Mouse (Mus musculus) effector memory CD4-positive, alpha-beta T cell, adult 5 months (primary cell): ENCODE measurements around the gene Pms2. TPM values are rescaled to one million over a fixed set of nuclear protein-coding genes. Genes with fewer than 3 reads are reported as not detected.

ENCODE experiments used
- polyA plus RNA-seq: library from polyadenylated mRNA; unstranded; fragments of 100-300 nt; shearing (Covaris generic); gene quantifications from one replicate; pipeline ENCODE4 v1.2.1, GENCODE M21; 2017

Pms2 gene
- polyA plus RNA-seq, result 28.8 TPM

DNA sequence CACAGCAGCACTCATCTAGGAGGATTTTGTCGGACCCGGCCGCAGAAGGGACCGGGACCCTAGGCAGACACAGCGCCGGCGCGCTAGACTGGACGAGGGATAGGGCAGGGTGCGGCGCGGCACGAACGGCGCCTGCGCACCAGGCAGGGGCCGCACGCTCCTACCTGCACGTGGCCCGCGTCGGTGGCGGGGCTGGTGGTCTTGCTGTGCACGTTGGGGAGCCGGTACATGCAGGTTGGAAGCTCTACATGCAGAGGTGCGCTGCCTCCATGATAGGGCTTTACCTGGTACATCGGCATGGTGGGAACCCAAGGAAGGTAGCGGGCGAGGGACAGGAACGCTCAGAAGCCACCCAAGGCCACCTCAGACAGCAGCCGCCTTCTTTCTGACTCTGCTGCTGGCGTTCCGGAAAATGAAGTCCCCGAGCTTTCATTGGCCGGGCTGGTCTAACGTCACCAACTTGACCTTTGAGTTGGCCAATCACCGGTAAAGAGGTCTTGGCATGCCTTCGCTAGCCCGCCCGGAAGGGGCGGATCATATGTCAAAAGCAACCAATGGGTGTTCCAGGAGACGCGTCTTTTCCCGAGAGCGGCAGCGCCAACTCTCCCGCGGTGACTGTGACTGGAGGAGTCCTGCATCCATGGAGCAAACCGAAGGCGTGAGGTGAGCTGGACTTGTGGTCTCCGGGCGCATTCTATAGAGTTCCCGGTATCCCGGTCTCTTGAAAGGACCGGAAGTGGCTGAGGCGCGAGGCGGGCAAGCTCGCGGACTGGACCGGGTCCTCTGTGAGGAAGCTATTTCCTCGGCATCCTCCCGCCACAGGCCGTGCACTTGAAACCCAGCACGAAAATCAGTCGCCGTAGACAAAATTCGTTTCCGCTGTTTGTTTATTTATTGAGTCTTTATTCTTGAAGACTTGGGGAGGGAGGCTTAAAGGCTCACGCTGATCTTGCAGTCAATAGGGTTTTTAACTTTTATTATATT lies at the start of gene Pms2, which contains the start of gene Aimp2:
Gene Pms2, plus strand, starts transcription at position 548 of the 984 bp plus-strand sequence.
Gene Aimp2, minus strand, starts transcription at position 431 of the 984 bp plus-strand sequence.

DNA sequence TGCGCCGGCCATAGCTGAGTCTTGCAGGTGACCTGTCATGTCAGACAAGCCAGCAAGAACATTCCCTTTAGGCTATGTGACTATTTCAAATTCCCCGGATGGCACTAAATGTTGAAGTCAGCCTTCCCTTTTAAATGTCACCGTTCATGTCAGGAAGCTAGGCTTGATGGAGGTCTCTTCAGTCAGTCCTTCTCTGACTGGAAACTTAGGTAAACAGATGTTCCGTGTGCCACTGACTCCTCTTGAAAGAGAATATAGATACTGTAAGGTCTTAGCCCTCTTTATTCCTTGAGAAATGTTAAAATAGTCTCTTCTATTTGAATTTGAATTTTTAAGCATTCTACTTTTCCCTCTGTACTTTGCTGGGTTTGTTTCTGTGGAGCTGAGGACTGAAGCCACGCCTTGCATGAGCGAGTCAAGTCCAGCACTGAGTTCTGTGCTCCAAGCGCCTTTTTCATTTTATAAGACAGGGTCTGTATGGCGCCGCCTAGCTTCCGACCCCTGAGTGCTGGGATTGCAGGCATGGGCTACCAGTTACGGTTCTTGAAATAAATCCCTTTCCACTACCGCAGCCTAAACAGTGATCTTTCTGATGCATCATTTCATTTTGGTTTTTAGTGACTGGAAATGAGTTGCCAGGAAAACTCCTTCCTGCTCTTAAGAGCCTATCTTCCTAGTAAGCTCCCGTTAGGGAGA lies 12.0 kb upstream of the Pms2 start, which contains the start of gene Ankrd61:
Gene Ankrd61, minus strand, starts transcription at position 51 of the 696 bp plus-strand sequence.

DNA sequence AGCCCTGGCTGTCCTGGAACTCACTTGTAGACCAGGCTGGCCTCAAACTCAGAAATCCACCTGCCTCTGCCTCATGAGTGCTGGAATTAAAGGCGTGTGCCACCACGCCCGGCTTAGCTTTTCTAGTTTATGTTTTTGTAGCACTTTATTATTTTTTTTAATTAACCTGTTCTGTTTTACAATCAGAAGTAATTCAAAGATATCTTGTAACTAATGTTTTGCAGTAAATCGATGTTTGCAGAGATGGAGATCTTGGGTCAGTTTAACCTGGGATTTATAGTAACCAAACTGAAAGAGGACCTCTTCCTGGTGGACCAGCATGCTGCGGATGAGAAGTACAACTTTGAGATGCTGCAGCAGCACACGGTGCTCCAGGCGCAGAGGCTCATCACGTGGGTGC lies 18.1 kb downstream of the Pms2 start, which contains the start of gene Gm42421:
Gene Gm42421, plus strand, starts transcription at position 301 of the 400 bp plus-strand sequence.

DNA sequence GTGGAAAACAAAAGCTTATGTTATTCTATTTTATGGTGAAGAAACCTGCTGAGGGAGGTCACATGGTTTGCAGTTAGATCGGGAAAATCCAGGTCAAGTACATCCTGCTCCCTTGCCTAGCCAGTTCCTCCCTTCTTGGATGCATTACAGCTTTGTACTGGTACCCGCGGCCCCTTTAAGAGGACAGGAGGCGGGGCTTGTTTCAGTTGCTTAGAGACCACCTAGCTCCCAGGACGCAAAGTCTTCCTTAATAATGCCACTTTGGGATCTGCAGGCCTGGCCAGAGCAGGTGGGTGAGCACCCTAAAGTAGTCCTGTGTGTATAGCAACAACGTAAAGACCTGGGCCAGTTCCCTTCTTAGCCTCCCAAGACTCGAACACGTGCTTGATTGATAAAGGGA lies 23.1 kb downstream of the Pms2 start, which contains the start of gene Rsph10b:
Gene Rsph10b, plus strand, starts transcription at position 205 of the 400 bp plus-strand sequence.

Other genes starting within 250 kb of the Pms2 start
- 25.6 TPM for gene Usp42, start 177.7 kb upstream of the Pms2 start, polyA plus RNA-seq
- gene Eif2ak1, start 92.2 kb upstream of the Pms2 start, polyA plus RNA-seq, result 36.6 TPM
- gene Ankrd61, start 12.3 kb upstream of the Pms2 start, polyA plus RNA-seq, result 0.29 TPM
- 34.2 TPM for gene Aimp2, start 117 bp upstream of the Pms2 start, polyA plus RNA-seq
- gene Gm42421, start 18.2 kb downstream of the Pms2 start, polyA plus RNA-seq, result 1.5 TPM
- gene Rsph10b, start 23.1 kb downstream of the Pms2 start, polyA plus RNA-seq, result 0.80 TPM
- 55.8 TPM for gene Ccz1, start 104.9 kb downstream of the Pms2 start, polyA plus RNA-seq
- not detected for gene Ocm, start 116.7 kb downstream of the Pms2 start, polyA plus RNA-seq
- gene Lmtk2, start 190.5 kb downstream of the Pms2 start, polyA plus RNA-seq, result 18.0 TPM